Comparison of ENCODE assay signal across 8 mouse cellular contexts in genomic region chr2:163719616-163720015, GRCm38 (mm10). TPM values are rescaled to one million over a fixed set of nuclear protein-coding genes. Genes with fewer than 3 reads are reported as not detected.
DNase-seq lines count a peak whose midpoint lies in the region; ATAC-seq lines count a peak whose summit lies in the region.

No protein-coding gene starts in this region.

- no peak overlapping the region for H3K4me2 ChIP-seq in kidney, embryonic 14.5 days (replicated peaks; ENCODE audit: low read depth, low read length)
- peak overlapping the region; percentile 60; the same call in 1 of the 2 replicates for H3K4me2 ChIP-seq in liver, embryonic 15.5 days

- WGBS in kidney, embryonic 14.5 days = 50% methylated on average over 4 of the region's 4 CpGs
- WGBS in liver, embryonic 15.5 days (ENCODE audit: insufficient replicate concordance) = 48% methylated on average over 4 of the region's 4 CpGs

- H3K9ac ChIP-seq in kidney, embryonic 14.5 days (ENCODE audit: low read depth, low read length) = no peak overlapping the region
- no peak overlapping the region for H3K9ac ChIP-seq in liver, embryonic 15.5 days

- no peak overlapping the region for H3K27ac ChIP-seq in kidney, embryonic 14.5 days (ENCODE audit: low read depth, low read length)
- no peak overlapping the region; the same call in 1 of the 2 replicates for H3K27ac ChIP-seq in liver, embryonic 15.5 days (replicated peaks)

- peaks cover 17% of the 10 kb centered on the region for H3K4me1 ChIP-seq in kidney, embryonic 14.5 days (ENCODE audit: control insufficient read depth, insufficient read depth, low read length)
- peaks cover 28% of the 10 kb centered on the region for H3K4me1 ChIP-seq in liver, embryonic 15.5 days (replicated peaks)

- H3K4me3 ChIP-seq in kidney, embryonic 14.5 days (ENCODE audit: low read length) = no peak overlapping the region
- no peak overlapping the region for H3K4me3 ChIP-seq in liver, embryonic 15.5 days (replicated peaks)

- no peak for DNase-seq in kidney, postnatal 25 days
- peak; percentile 12 for DNase-seq in R1 (ENCODE audit: low read depth, low spot score)
- peak; percentile 29 to 40 for DNase-seq in cerebellum, postnatal 25 days
- DNase-seq in spleen, postnatal 4 days (ENCODE audit: low spot score in 2 of 2) = no peak
- DNase-seq in Muller cell, postnatal 12 days (ENCODE audit: inconsistent ontology term) = no peak
- no peak for DNase-seq in testis, postnatal 14 days (ENCODE audit: low spot score)

- H3K27me3 ChIP-seq in kidney, embryonic 14.5 days (ENCODE audit: control insufficient read depth, insufficient read depth, low read length) = no peaks in the 10 kb centered on the region
- H3K27me3 ChIP-seq in liver, embryonic 15.5 days = no peaks in the 10 kb centered on the region

- ATAC-seq in kidney, embryonic 14.5 days (ENCODE audit: low FRiP score, low TSS enrichment) = peak; percentile 25; the same call in 1 of the 2 replicates
- no peak for ATAC-seq in liver, embryonic 15.5 days (ENCODE audit: insufficient read depth)

- H3K9me3 ChIP-seq in kidney, embryonic 14.5 days (ENCODE audit: control insufficient read depth, low read length) = no peaks in the 10 kb centered on the region
- no peaks in the 10 kb centered on the region for H3K9me3 ChIP-seq in liver, embryonic 15.5 days (replicated peaks)

- peaks cover 19% of the 10 kb centered on the region; the same call in 1 of the 2 replicates for H3K36me3 ChIP-seq in kidney, embryonic 14.5 days (ENCODE audit: control insufficient read depth, insufficient read depth, low read length)
- peaks cover 31% of the 10 kb centered on the region for H3K36me3 ChIP-seq in liver, embryonic 15.5 days (replicated peaks)

RNA-seq across cellular contexts. Expression of gene Ada, which starts 30.4 kb away (rescaled TPM):
- 9.7 and 10.1 TPM in 2 replicates for polyA plus RNA-seq in kidney, embryonic 14.5 days (2014; fragmentation: Nextera tagmentation; extraction: Ambion mirVana)
- polyA plus RNA-seq in liver, embryonic 15.5 days (2015; fragmentation: Nextera tagmentation; extraction: Ambion mirVana) = 3.5 TPM in 2 replicates

Comparison
In these comparisons a context has a peak if more than half of its experiments do, and no peak if none do; other contexts are left out.
1. DNase-seq: peak in R1 (single experiment) and cerebellum, postnatal 25 days (2 of 2); none in kidney, postnatal 25 days (0 of 2), spleen, postnatal 4 days (0 of 2), Muller cell, postnatal 12 days (single experiment) and testis, postnatal 14 days (single experiment).